Mouse (Mus musculus): ENCODE data around the gene Zmym6. TPM values are rescaled to one million over a fixed set of nuclear protein-coding genes. Genes with fewer than 3 reads are reported as not detected.
A peak's percentile ranks its signal among the peaks of the same experiment; 100 is the strongest.

The Zmym6 gene
- total RNA-seq, 2 experiments from 2014 or later = 12.0 to 15.3 TPM

DNA sequence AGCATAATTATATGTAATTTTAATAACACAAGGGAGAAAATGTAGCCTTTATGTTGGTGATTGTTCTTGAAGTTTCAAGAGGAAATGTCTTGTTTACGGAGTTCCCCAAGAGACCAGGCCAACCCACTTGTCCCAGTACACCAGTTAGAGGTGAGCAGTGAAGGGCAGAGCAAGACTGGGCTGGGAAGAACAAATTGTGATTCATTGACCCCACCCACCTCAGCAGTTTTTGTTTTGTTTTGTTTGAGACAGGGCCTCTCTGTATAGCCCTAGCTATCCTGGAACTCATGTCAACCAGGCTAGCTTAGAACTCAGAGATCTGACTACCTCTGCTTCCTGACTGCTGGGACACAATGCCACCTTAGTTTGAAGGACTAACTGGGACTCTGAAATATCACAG lies 47.1 kb downstream of the Zmym6 start:
- no peak for DNase-seq

DNA sequence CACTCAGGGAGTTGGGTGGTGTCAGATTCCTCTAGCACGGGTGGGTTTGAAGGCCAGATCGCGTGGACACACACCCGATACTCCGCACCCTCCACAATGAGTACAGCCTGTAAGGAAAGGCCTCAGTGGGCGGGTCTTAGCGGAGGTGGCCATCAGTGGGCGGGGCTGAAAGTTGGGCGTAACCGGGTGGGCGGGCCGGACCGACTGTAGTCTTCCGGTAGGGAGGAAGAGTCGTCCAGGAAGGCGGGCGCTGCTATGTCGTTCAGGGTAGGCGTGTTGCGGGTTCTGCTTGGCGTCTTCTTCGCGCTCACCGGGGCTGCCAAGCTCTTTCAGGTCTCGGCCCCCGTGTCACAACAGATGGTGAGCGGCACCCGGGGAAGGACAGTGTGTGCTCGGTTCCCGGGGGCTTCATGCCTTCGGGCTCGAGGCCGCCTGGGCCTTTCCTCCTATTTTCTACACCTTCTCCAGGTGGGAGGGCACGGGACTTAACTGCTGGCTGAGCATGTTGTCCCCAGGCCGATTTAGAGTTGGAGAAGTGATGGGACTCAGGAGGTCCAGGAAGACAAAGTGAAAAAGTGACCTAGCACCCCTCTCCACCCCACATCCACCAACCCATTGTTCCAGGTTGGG lies 48.8 kb downstream of the Zmym6 start:
- DNase-seq = peak; percentile 91 to 95

DNA sequence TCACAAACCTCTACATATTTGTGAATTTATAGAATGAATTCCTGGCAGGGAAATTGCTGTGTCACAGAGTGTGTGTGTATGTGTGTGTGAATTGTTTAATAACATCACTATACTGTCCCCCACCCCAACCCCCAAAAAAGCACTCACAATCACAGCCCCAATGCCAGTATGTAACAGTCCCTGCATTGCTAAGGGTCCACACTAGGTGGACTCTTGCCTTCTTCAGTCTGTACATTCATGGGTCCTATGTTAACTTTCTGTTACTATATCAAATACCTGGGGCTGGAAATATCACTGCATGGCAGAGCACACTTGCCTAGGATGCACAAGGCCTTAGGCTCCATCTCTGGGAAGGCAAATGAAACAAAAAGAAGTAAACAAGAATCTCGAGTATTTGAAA lies 57.5 kb downstream of the Zmym6 start:
- DNase-seq = no peak

DNA sequence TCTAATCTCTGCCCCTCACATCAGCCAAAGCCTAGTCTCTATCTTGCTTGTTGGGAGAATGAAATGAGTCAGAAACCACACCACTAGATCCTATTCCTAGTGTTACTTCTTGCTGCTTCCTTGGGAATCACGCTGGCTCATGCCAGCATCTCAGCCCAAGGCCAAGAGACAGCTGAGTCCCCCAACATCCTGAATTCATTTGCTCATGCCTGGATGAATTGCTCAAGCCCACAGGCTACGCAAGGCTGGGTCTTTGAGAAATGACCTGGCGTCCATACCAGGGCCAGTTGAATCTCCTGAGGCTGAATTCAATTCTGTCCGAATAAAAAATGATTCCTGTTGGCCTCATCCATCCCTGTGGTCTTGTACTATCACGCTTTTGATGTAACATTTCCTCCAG lies 60.4 kb downstream of the Zmym6 start:
- DNase-seq = no peak

DNA sequence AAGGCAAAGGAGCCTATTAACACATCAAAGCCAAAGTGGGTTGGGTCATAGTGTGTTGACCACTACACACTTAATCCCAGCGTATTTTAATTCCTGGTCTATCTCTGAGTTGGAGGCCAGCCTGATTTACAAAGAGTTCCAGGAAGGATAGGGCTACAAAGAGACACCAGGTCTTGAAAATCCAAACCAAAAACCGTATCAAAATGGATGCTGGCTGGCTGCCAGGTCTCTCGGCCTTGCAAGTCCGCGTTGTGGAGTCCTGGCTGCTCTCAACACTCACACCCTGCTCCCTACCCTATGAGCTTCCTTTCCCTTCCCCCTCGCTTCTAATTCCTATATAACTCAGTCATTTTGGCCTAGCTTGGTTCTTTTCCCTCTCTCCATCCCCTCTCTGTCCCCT lies 61.3 kb downstream of the Zmym6 start:
- DNase-seq = peak; percentile 46 to 68

DNA sequence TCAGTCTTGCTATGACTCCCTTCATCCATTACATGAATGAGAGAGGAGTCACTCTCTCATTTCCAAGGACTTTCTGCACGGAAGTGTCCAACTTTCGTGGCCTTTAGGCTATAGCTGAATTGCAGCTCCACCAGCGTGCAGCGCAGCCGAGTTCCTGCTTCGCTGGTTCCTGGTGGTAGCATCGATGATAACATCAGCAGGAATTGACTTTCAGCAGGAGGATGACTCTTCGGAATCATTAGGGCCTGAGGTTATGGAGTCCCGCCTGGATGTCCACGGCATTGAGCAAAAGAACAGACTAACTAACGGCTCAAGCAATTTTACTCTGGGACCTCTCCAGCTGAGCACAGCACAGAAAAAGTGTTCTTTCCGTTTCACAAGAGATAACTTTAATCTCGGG lies 72.8 kb downstream of the Zmym6 start:
- no peak for DNase-seq

DNA sequence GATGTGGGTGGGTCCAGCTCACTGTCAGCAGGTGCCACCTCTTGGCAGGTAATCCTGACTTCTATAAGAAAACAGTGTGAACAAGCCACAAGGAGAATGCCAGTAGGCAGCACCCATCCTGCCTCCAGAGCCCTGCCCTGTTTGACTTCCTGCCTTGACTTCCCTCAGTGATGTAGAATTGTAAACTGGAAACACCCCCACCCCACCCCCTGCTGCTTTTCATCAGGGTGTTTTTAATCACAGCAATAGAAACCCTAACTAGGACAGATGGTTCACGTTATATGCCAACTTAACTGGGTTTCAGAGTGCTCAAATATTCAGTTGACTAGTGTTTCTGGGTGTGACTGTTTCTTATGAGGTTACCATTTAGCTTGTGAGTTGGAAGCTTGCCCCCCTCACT lies 76.2 kb downstream of the Zmym6 start:
- no peak for DNase-seq

DNA sequence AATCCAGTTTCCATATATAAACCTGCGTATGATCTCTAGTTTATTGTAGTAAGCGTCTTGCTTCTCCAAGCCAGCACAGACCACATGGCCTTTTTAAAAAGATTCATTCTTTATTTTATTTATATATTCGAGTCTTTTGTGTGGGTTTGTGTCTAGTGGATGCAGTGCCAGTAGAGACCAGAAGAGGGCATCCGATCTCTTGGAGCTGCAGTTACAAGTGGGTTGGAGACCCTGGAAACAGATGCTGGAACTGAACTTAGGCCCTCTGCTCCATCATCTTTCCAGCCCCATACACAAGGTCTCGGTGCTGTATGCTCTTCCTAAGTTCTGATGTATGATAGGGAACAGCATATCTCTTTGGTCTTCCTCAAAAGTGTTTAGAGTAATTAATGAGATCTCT lies 78.6 kb downstream of the Zmym6 start:
- DNase-seq = no peak

DNA sequence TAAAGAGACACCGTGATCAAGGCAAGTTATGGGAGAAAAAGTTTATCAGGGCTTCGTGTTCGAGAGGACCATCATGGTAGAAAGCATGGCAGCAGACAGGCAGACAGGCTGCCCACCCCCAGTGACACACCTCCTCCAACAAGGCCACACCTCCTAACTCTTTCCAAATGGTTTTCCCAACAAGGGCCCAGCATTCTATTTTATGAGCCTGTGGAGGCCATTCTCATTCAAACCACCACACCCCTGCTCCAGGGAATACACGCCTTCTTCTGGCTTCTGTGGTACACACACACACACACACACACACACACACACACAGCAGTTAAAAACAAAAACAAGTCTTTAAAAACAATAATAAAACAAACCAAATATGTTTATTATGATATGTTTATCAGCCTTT lies 80.6 kb downstream of the Zmym6 start:
- no peak for DNase-seq

DNA sequence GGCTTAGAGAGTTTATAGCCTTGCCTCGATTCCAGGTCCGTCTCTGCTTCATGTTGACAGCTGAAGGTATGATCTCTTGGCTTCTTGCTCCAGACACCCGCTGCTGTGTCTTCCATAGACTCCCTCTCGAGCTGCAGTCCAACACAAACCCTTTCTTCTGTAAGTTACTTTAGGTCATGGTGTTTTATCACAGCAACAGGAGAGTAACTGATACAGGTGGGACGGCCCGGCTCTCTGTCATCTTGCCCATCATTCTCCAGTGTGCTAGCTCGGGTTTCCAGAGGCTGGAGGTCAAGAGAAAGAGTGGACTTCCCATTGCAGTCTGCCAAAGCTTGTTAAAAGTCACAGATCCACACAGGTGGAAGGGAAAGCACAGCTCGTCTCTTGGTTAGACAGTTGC lies 86.7 kb downstream of the Zmym6 start:
- DNase-seq = no peak

DNA sequence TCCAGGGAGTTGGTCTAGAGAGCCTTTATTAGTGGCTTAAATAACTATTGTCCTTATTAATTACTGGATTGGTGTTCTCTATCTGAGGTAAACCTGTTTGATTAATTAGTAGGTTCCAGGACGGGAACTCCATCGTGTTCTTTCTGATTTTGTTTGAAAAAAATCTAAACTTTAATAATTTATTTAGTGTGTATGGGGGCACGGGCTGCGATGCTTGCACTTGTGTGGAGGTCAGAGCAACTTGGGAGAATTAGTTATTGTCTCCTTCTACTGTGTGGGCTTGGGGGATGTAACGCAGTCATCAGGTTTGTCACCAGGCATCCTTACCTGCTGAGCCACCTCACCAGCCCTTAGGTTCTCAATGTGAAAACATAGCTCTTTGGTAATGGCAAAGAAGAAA lies 89.9 kb downstream of the Zmym6 start:
- DNase-seq = no peak

DNA sequence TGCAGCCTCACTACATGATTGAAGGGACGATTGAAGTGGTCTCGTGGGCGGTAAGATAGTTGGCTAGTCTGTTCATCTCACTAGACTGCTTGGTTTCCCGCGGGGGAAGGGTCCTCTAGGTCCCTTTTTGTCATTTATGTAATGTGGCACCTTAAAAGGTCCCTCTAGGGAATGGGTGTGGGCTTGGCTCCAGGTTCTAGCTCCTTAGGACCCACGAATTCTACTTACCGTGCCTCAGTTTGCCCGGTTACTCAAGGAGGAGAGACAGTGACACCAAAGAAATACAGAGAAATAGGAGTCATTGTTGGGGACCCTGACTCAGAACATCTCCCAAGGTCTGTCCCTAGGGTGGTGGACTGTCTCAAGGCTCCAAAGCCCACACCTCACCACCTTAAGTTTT lies 90.5 kb downstream of the Zmym6 start:
- DNase-seq = no peak

DNA sequence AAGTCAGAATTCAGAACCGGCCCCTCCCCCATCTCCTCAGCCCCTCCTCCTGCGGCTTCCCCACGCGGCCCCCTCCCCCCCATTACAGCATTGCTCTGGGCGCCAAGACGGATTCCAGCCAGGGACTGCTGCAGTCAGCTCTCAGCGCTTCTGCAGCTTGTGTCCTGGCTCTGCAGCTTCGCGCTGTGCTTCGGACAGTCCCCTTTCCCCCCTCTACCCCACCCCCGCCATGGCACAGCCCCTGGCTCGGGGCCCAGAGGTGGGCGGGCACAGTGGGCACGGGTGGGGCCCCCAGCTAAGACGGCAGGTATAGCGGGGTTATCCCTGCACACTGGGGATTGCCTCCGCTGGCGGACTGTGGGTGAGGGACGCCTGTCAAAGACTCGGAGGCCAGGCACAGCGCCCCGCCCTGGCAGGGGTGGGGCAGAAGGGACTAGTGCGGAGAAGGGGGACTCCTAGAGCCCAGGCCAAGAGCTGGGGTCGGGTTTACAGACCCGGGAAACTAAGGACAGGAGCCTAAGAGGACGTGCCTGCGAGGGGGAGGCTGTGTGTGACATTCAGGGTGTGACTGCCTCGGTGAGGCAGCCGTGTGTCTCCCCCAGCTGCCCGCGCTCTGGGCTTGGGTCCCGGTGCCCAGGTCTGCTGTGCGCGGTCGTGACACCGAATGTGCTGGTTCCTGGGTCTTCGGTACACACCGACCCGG lies 91.2 kb downstream of the Zmym6 start:
- peak; percentile 61 to 66 for DNase-seq

DNA sequence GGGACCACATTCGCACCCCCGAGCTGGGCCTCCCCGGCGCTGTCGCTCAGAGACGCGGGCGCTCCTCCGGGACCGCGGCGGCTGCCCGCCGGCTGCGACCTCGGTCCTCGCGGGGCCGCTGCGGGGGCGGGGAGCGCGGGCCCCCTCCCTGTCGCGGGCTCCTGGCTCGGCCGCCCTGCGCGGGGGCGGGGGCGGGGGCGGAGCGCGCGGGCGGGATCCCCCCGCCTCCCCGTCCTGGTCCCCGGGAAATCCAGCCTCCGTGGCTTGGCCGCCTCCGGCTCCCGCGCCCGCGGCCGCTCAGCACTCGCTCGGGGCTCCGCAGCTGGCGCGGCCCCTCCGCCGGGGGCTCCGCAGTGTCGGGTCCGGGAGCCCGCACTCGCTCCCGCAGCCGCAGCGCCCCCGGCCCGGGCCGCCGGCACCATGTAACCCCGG lies 91.7 kb downstream of the Zmym6 start, which contains the start of gene Dlgap3:
Gene Dlgap3, plus strand, starts transcription at position 291 of the 432 bp plus-strand sequence.
- DNase-seq = peak; percentile 54 to 69

DNA sequence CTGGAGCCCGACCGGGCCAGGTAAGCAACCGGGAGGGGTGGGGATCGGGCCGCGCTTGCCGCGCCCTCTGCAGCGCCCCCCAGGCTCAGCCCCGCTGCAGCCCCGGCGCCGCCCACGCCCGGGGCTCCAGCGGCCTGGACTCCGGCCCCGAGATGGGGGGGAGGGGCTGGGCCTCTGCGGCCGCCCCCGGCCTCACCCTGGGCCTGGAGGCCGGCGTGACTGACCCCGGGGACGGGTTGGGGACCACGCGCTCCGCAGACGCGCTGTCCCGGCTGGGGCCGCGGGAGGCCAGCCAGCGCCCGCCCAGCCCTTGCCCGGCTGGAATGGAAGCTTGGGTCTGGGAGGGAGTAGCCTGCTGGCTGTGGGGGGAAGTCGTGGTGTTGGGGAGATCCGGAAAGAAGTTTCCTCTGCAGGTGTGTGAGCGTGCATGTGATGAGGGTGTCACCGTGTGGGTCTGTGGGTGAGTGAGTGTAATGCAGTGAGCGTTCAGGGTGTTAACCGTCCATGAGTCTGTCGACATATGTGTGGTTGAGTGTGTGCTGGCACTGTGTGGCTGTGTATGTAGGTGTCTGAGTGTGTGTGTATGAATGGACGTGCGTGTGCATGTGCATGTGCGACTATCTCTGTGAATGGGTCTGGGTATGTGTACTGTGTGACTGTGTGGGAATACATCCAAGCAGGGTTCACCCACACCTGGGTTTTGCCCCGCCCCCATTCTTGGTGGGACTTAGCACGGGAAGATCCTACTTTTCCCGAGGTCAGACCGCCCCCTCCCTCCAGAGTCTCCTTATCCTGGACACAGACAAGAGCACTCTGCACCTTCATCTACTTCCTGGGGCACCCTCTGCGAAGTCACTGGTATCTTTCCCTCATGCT lies 92.4 kb downstream of the Zmym6 start:
- DNase-seq = peak in 1 of 2 experiments; percentile 8

DNA sequence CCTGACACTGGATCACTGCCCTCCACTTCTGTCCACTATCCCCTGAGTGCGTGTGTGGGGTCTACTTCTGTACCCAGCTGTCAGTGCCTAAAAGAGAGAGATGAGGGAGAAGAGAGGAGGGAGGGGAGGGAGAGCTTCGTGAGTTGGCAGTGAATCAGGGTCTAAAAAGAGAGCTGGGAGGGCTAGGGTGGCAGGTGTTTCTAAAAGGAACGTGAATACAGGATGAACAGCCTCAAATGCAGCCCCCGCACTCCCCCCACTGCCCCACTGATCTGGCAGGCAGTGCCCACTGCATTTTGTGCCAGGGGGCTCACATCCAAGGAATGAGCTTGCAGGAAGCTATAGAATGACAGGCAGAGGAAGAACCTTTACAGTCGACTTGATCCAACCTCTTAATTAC lies 93.7 kb downstream of the Zmym6 start:
- no peak for DNase-seq

DNA sequence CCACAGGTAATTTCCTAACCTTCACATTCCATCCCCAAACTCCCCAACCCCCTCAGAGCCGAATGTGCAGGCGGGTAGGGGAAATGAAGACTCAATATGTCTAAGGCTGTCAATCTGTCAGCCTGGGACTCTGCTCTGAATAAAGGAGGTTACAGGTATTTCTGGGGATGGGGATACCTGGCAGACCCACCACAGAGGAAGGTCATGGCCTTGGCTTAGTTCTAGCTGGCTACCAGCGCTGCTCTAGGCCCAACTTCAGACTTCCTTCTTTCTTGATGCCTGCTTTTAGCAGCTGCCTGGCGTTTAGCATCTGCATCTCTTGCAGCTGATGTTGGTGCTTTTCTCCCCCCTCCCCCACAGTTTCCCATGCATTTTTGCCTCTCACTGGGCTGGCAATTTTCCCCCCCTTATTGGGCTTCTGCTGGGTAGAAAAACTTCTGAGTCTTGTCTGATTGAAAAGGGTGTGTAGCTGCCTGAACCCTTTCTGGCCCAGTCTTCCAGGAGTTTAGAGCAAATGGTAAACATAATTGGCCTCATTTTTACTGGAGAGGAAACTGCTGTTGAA lies 94.2 kb downstream of the Zmym6 start:
- DNase-seq = no peak

DNA sequence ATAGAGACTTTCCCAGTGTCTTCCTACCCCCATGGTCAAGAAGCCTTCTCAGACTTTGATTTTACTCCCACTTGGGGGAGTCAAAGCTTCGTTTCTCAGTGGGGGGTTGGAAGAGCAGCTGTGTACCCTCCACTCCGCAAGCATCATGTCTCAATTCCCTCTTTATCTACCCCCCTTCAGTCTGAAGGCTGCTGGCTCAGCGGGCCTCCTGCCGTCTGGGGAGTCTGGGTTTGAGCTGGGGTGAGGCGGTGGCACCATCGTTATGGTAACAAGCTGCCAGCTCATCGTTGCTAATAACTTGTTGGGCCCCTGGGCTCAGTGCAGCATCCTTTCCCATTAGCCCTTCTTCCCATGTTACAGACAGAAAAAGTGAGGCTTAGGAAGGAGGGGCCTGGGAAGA lies 94.9 kb downstream of the Zmym6 start:
- DNase-seq = no peak

DNA sequence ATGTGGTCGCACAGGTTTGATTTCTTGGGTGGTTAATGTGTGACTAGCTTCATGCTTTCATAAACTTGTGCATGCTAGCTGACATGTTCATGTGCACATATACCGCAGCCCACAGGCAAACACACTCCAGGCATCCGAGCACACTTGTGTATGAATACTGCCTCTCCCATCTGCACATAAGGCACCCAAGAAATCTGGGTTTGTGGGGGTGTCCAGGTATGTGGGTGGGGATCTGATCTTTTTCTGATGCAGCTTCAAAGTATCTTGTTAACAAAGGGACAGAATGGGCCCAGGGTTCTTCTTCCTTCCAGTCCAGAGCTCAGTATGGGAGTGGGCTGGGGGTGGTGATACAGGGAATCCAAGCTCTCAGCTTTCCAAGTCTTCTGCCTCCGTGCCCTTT lies 95.4 kb downstream of the Zmym6 start:
- DNase-seq = no peak

DNA sequence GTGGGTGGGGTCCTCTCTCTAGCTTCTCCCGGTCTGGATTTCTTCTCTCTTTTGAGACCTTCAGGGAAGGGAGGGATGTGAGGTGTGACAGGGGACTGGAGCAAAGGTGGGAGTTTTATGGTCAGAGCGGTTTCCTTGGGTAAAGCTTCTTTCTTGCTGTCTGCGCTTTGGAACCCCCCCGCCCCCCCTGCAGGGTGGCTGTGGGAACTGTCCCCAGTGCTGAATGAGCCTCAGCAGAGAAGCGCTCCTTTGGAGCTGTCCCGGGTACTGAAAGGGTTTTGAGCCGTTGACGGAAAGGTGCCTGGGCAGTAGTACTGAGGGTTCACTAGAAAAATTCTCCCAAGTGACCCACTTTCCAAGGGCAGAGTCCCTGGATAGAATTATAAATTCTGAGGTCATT lies 96.3 kb downstream of the Zmym6 start:
- DNase-seq = peak; percentile 83 to 86
